Mouse (Mus musculus) cerebellum, adult 2 months (tissue): Measurements from ENCODE around the gene Fbxo10.

Experiments used
- CTCF ChIP-seq: fragments of 200-500 bp; IDR thresholded peaks from 2 replicates; pipeline ENCODE4 v1.5.1; 2011; ENCODE audit warnings: low read depth, mild to moderate bottlenecking, control low read depth, low read length, moderate library complexity, borderline replicate concordance; ENCODE audit not compliant: insufficient read depth
- POLR2A ChIP-seq: fragments of 200-500 bp; IDR thresholded peaks from 2 replicates; pipeline ENCODE4 v1.6.1; 2011; ENCODE audit warnings: low read length, control low read depth, borderline replicate concordance; ENCODE audit not compliant: insufficient read depth

- TF ChIP-seq POLR2A, result no peak
- no peak for TF ChIP-seq CTCF
Measured at GRCm38 (mm10) chr4:45013031-45013431, 71.4 kb downstream of the Fbxo10 start.
